Mouse (Mus musculus) megakaryocyte progenitor cell, adult 5-6 weeks (primary cell): ENCODE data around the gene Pik3r5. TPM values are rescaled to one million over a fixed set of nuclear protein-coding genes. Genes with fewer than 3 reads are reported as not detected.

Experiments used
- ATAC-seq: replicated peaks from 2 replicates; pipeline ENCODE4 v1.8.0; 2016; ENCODE audit warnings: mild to moderate bottlenecking, moderate TSS enrichment, inconsistent platforms; ENCODE audit not compliant: poor library complexity
- total RNA-seq, 2 experiments: library from RNA; stranded (forward) in 1 of 2; stranded (reverse) in 1 of 2; fragments of 157-497, 149-512 nt in 1 of 2; fragments of 200-1000 nt in 1 of 2; gene quantifications; 2 replicates each; pipeline versions ENCODE4 v1.2.3 to v1.2.4; 2015 to 2017

Pik3r5 gene
- total RNA-seq, 2 experiments from 2014 or later = 7.0 to 12.8 TPM

- ATAC-seq = 0 out of 2 replicates have a peak, but pooled peaks have one; percentile 55
Measured at GRCm38 (mm10) chr11:68519362-68519761, 87.4 kb downstream of the Pik3r5 start.

- ATAC-seq = peak; percentile 37
Measured at GRCm38 (mm10) chr11:68519815-68520214, 87.9 kb downstream of the Pik3r5 start.

GRCm38 (mm10) chr11:68520439-68520838 lies 88.5 kb downstream of the Pik3r5 start:
- no peak for ATAC-seq

- ATAC-seq = peak; percentile 64
Measured at GRCm38 (mm10) chr11:68521352-68521751, 89.4 kb downstream of the Pik3r5 start.

GRCm38 (mm10) chr11:68526441-68526840 lies 94.5 kb downstream of the Pik3r5 start:
- no peak for ATAC-seq

- ATAC-seq = no peak
Measured at GRCm38 (mm10) chr11:68531066-68531806, 99.3 kb downstream of the Pik3r5 start.

- ATAC-seq = no peak
Measured at GRCm38 (mm10) chr11:68531941-68532535, 100.1 kb downstream of the Pik3r5 start.

- no peak for ATAC-seq
Measured at GRCm38 (mm10) chr11:68532773-68533172, 100.9 kb downstream of the Pik3r5 start.

GRCm38 (mm10) chr11:68533971-68534475 lies 102.1 kb downstream of the Pik3r5 start:
- no peak for ATAC-seq

GRCm38 (mm10) chr11:68536026-68536425 lies 104.1 kb downstream of the Pik3r5 start:
- ATAC-seq = no peak

- ATAC-seq = peak; percentile 80
Measured at GRCm38 (mm10) chr11:68536465-68536864, 104.5 kb downstream of the Pik3r5 start.

- ATAC-seq = no peak
Measured at GRCm38 (mm10) chr11:68539621-68540020, 107.7 kb downstream of the Pik3r5 start.

- no peak for ATAC-seq
Measured at GRCm38 (mm10) chr11:68544554-68544953, 112.6 kb downstream of the Pik3r5 start.

- ATAC-seq = no peak
Measured at GRCm38 (mm10) chr11:68545172-68545571, 113.3 kb downstream of the Pik3r5 start.

GRCm38 (mm10) chr11:68545682-68546222 lies 113.8 kb downstream of the Pik3r5 start:
- ATAC-seq = no peak

Other genes with a start within 250 kb of the Pik3r5 start
- gene Ntn1, start 31.3 kb upstream of the Pik3r5 start, total RNA-seq (2015) = not detected in 2 replicates
- not detected in 2 replicates for gene Ntn1, start 31.3 kb upstream of the Pik3r5 start, total RNA-seq (2017)
- 5.5 and 6.4 TPM in 2 replicates for gene Pik3r6, start 70.9 kb downstream of the Pik3r5 start, total RNA-seq (2015)
- gene Pik3r6, start 70.9 kb downstream of the Pik3r5 start, total RNA-seq (2017) = 6.8 and 9.8 TPM in 2 replicates
- 0.17 and 0.34 TPM in 2 replicates for gene Mfsd6l, start 124.1 kb downstream of the Pik3r5 start, total RNA-seq (2015)
- not detected in 2 replicates for gene Mfsd6l, start 124.1 kb downstream of the Pik3r5 start, total RNA-seq (2017)
- not detected in 2 replicates for gene Ccdc42, start 154.9 kb downstream of the Pik3r5 start, total RNA-seq (2015)
- gene Ccdc42, start 154.9 kb downstream of the Pik3r5 start, total RNA-seq (2017) = not detected in 2 replicates